Mouse (Mus musculus) cortical plate, adult 2 months (tissue): ENCODE measurements around the gene Cep290.

Source experiments
- CTCF ChIP-seq: fragments of 200-500 bp; IDR thresholded peaks from 2 replicates; pipeline ENCODE4 v1.5.1; 2011; ENCODE audit warnings: mild to moderate bottlenecking, control low read depth, low read length; ENCODE audit not compliant: insufficient read depth; ENCODE audit errors: extremely low read depth
- POLR2A ChIP-seq: fragments of 200-500 bp; IDR thresholded peaks from 2 replicates; pipeline ENCODE4 v1.6.1; 2011; ENCODE audit warnings: mild to moderate bottlenecking, low read length, control low read depth; ENCODE audit not compliant: insufficient read depth; ENCODE audit errors: extremely low read depth

- TF ChIP-seq CTCF (no peak), POLR2A (peak; percentile 58)
Measured at GRCm38 (mm10) chr10:100487097-100487978, at the start of gene Cep290, which contains the start of gene Tmtc3.
